ENCODE assay signal across 8 mouse cellular contexts in genomic region chr10:109684109-109685056, GRCm38 (mm10).
DNase-seq lines count a peak whose midpoint lies in the region; ATAC-seq lines count a peak whose summit lies in the region.

No protein-coding gene starts in this region.

- H3K27ac ChIP-seq in forebrain, embryonic 14.5 days (ENCODE audit: low read depth, low read length): peak overlapping the region; percentile 92
- H3K27ac ChIP-seq in midbrain, embryonic 14.5 days (replicated peaks; ENCODE audit: low read depth, low read length): peak overlapping the region; percentile 90
- no peak overlapping the region for H3K27ac ChIP-seq in stomach, embryonic 16.5 days (ENCODE audit: low read length)

- intact Hi-C loops in heart, postnatal 10 days (cut with DNase I): no loop called here

- peak; percentile 94 for ATAC-seq in forebrain, embryonic 14.5 days
- ATAC-seq in midbrain, embryonic 14.5 days (ENCODE audit: low FRiP score, low TSS enrichment): peak; percentile 94
- no peak for ATAC-seq in stomach, embryonic 16.5 days (ENCODE audit: insufficient read depth, low FRiP score)
- ATAC-seq in granulocyte monocyte progenitor cell, adult 5-6 weeks (replicated peaks; ENCODE audit: poor library complexity, severe bottlenecking): no peak

- H3K4me1 ChIP-seq in forebrain, embryonic 14.5 days (ENCODE audit: control insufficient read depth, insufficient read depth, low read length): peaks cover 19% of the 10 kb centered on the region
- H3K4me1 ChIP-seq in midbrain, embryonic 14.5 days (ENCODE audit: control insufficient read depth, insufficient read depth, low read length): peaks cover 20% of the 10 kb centered on the region
- H3K4me1 ChIP-seq in stomach, embryonic 16.5 days (ENCODE audit: control insufficient read depth, insufficient read depth, low read length): no peaks in the 10 kb centered on the region

- H3K4me3 ChIP-seq in forebrain, embryonic 14.5 days (ENCODE audit: low read depth, low read length): peak overlapping the region; percentile 21
- H3K4me3 ChIP-seq in midbrain, embryonic 14.5 days (replicated peaks; ENCODE audit: low read depth, low read length): peak overlapping the region; percentile 20
- no peak overlapping the region for H3K4me3 ChIP-seq in stomach, embryonic 16.5 days (replicated peaks; ENCODE audit: low read length)

- H3K4me2 ChIP-seq in forebrain, embryonic 14.5 days (ENCODE audit: low read length): peak overlapping the region; percentile 53
- peak overlapping the region; percentile 55 for H3K4me2 ChIP-seq in midbrain, embryonic 14.5 days (ENCODE audit: low read length)
- peak overlapping the region; percentile 33 for H3K4me2 ChIP-seq in stomach, embryonic 16.5 days (ENCODE audit: low read depth, low read length)

- DNase-seq in MN1 (ENCODE audit: low spot score): peak; percentile 72
- peak; percentile 87 for DNase-seq in cerebellum, adult 11 months
- DNase-seq in forebrain, embryonic 14.5 days (ENCODE audit: low spot score): peak; percentile 93
- DNase-seq in heart, postnatal 10 days: peak; percentile 65 to 77
- DNase-seq in layer of hippocampus, postnatal 14 days (ENCODE audit: low spot score in 2 of 2): peak; percentile 67 to 68
- DNase-seq in midbrain, embryonic 14.5 days: peak; percentile 92

- H3K9ac ChIP-seq in forebrain, embryonic 14.5 days (ENCODE audit: low read length): peak overlapping the region; percentile 54
- peak overlapping the region; percentile 44 for H3K9ac ChIP-seq in midbrain, embryonic 14.5 days (replicated peaks; ENCODE audit: low read length)
- no peak overlapping the region for H3K9ac ChIP-seq in stomach, embryonic 16.5 days (ENCODE audit: low read length)

- H3K36me3 ChIP-seq in forebrain, embryonic 14.5 days (ENCODE audit: control insufficient read depth, insufficient read depth, low read length): no peaks in the 10 kb centered on the region
- peaks cover 5% of the 10 kb centered on the region; the same call in 1 of the 2 replicates for H3K36me3 ChIP-seq in midbrain, embryonic 14.5 days (ENCODE audit: control insufficient read depth, insufficient read depth, low read length)
- H3K36me3 ChIP-seq in stomach, embryonic 16.5 days (ENCODE audit: control insufficient read depth, insufficient read depth, low read length): no peaks in the 10 kb centered on the region

- no peaks in the 10 kb centered on the region for H3K9me3 ChIP-seq in forebrain, embryonic 14.5 days (replicated peaks; ENCODE audit: control insufficient read depth, low read length)
- no peaks in the 10 kb centered on the region for H3K9me3 ChIP-seq in midbrain, embryonic 14.5 days (ENCODE audit: control insufficient read depth, low read length)
- H3K9me3 ChIP-seq in stomach, embryonic 16.5 days (replicated peaks; ENCODE audit: control insufficient read depth, low read length): no peaks in the 10 kb centered on the region

- no peaks in the 10 kb centered on the region for H3K27me3 ChIP-seq in forebrain, embryonic 14.5 days (replicated peaks; ENCODE audit: control insufficient read depth, insufficient read depth, low read length)
- no peaks in the 10 kb centered on the region for H3K27me3 ChIP-seq in midbrain, embryonic 14.5 days (ENCODE audit: control insufficient read depth, insufficient read depth, low read length)
- H3K27me3 ChIP-seq in stomach, embryonic 16.5 days (ENCODE audit: control insufficient read depth, insufficient read depth, low read length): no peaks in the 10 kb centered on the region

- WGBS in forebrain, embryonic 14.5 days: 12% methylated on average over 27 of the region's 27 CpGs
- 6% methylated on average over 27 of the region's 27 CpGs for WGBS in midbrain, embryonic 14.5 days
- 45% methylated on average over 27 of the region's 27 CpGs for WGBS in stomach, embryonic 16.5 days

Comparison
In these comparisons a context has a peak if more than half of its experiments do, and no peak if none do; other contexts are left out.
1. ATAC-seq: peak in forebrain, embryonic 14.5 days (single experiment) and midbrain, embryonic 14.5 days (single experiment); none in stomach, embryonic 16.5 days (single experiment) and granulocyte monocyte progenitor cell, adult 5-6 weeks (single experiment).
2. Peak in every context shown above with its lines, with median percentiles within 50 percentile points of each other: DNase-seq and H3K4me2 ChIP-seq.